25 mouse cellular contexts compared by ENCODE assay signal in the genomic region with DNA sequence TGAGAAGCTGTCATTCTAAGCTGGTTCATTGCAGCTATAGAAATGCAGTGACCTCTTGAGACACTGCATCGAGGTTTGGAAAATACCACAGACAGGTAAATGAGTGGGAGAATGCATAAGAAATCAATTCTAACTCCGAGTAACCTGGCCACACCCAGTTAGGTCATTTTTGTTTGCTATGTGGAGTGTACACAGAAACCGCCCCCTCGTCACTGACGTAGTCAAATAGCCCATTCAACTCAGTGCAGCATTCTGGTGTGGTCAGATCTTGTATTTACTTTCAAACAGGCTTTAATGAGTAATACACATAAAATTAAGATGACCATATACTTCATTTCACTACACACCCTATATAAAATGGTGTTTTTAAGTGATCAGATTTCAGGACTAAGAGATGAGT.
DNase-seq lines count a peak whose midpoint lies in the region; ATAC-seq and TF ChIP-seq lines count a peak whose summit lies in the region.
"Had no signal": no experiment of that assay in that cellular context is flagged by ENCODE, and none has a peak within 500 bp of the region (broad histone marks: within the 10 kb centered on the region; RNA-seq: fewer than 3 reads in every experiment).

No protein-coding gene starts in this region.

- H3K4me1 ChIP-seq in liver, postnatal 0 days (ENCODE audit: insufficient read depth) = peaks cover 4% of the 10 kb centered on the region; the same call in 1 of the 2 replicates
- H3K4me1 ChIP-seq in lung, embryonic 14.5 days (ENCODE audit: insufficient read depth) = no peaks in the 10 kb centered on the region
- no peaks in the 10 kb centered on the region for H3K4me1 ChIP-seq in stomach, postnatal 0 days (replicated peaks; ENCODE audit: control insufficient read depth, insufficient read depth)
- H3K4me1 ChIP-seq: hindbrain, embryonic 10.5 days; liver, embryonic 13.5 days; neural tube, embryonic 13.5 days had no signal

- no peaks in the 10 kb centered on the region for H3K9me3 ChIP-seq in liver, postnatal 0 days (ENCODE audit: low read length)
- no peaks in the 10 kb centered on the region for H3K9me3 ChIP-seq in lung, embryonic 14.5 days (ENCODE audit: low read depth, low read length)
- H3K9me3 ChIP-seq in stomach, postnatal 0 days (ENCODE audit: control insufficient read depth, low read length) = no peaks in the 10 kb centered on the region
- H3K9me3 ChIP-seq: hindbrain, embryonic 10.5 days; hindbrain, embryonic 15.5 days; liver, embryonic 13.5 days; midbrain, embryonic 13.5 days; neural tube, embryonic 13.5 days had no signal

- no peak overlapping the region for H3K27ac ChIP-seq in liver, postnatal 0 days (ENCODE audit: low read depth)
- no peak overlapping the region for H3K27ac ChIP-seq in lung, embryonic 14.5 days (ENCODE audit: low read depth)
- no peak overlapping the region for H3K27ac ChIP-seq in stomach, postnatal 0 days (replicated peaks)
- H3K27ac ChIP-seq: hindbrain, embryonic 10.5 days; hindbrain, embryonic 15.5 days; liver, embryonic 13.5 days; midbrain, embryonic 13.5 days; neural tube, embryonic 13.5 days had no signal

- H3K36me3 ChIP-seq in liver, postnatal 0 days (replicated peaks; ENCODE audit: insufficient read depth, low read length) = no peaks in the 10 kb centered on the region
- no peaks in the 10 kb centered on the region for H3K36me3 ChIP-seq in lung, embryonic 14.5 days (ENCODE audit: insufficient read depth)
- H3K36me3 ChIP-seq in stomach, postnatal 0 days (ENCODE audit: control insufficient read depth, insufficient read depth, low read length) = no peaks in the 10 kb centered on the region
- H3K36me3 ChIP-seq: hindbrain, embryonic 10.5 days; hindbrain, embryonic 15.5 days; liver, embryonic 13.5 days; midbrain, embryonic 13.5 days; neural tube, embryonic 13.5 days had no signal

- H3K27me3 ChIP-seq in liver, postnatal 0 days (ENCODE audit: insufficient read depth, low read length) = no peaks in the 10 kb centered on the region
- no peaks in the 10 kb centered on the region for H3K27me3 ChIP-seq in lung, embryonic 14.5 days (ENCODE audit: insufficient read depth, low read length)
- H3K27me3 ChIP-seq in stomach, postnatal 0 days (ENCODE audit: control insufficient read depth, insufficient read depth, low read length) = no peaks in the 10 kb centered on the region
- H3K27me3 ChIP-seq: hindbrain, embryonic 15.5 days; liver, embryonic 13.5 days; midbrain, embryonic 13.5 days; neural tube, embryonic 13.5 days; Patski had no signal

- ATAC-seq in liver, postnatal 0 days = peak; percentile 84
- no peak for ATAC-seq in lung, embryonic 14.5 days (ENCODE audit: insufficient read depth)
- ATAC-seq in stomach, postnatal 0 days (ENCODE audit: low FRiP score, low TSS enrichment) = peak; percentile 98
- ATAC-seq: forebrain, embryonic 14.5 days; midbrain, embryonic 13.5 days; Patski had no signal

- DNase-seq in liver, postnatal 0 days = peak; percentile 38
- DNase-seq in liver = no peak
- DNase-seq in lung, embryonic 14.5 days = peak; percentile 41
- peak; percentile 23 for DNase-seq in lung, postnatal 25 days (ENCODE audit: low spot score)
- peak; percentile 84 for DNase-seq in stomach, postnatal 0 days (ENCODE audit: low spot score)
- DNase-seq in spleen, postnatal 10 days (ENCODE audit: low spot score in 2 of 2) = no peak
- no peak for DNase-seq in right cerebral cortex, postnatal 4 days
- DNase-seq in ovary, postnatal 14 days (ENCODE audit: low spot score) = no peak
- DNase-seq: adrenal gland, postnatal 14 days; cerebellum, adult 11 months; cerebellum, adult 9-10 months; cerebellum, postnatal 36 days; gastrocnemius, postnatal 14 days; heart, postnatal 14 days; kidney, adult 2 months; kidney, postnatal 4 days; liver, embryonic 13.5 days; thymus, adult 18-20 months; thymus, postnatal 25 days had no signal

- no peak overlapping the region for H3K4me3 ChIP-seq in liver, postnatal 0 days (ENCODE audit: low read depth, low read length)
- no peak overlapping the region for H3K4me3 ChIP-seq in lung, embryonic 14.5 days (ENCODE audit: low read depth, low read length)
- H3K4me3 ChIP-seq in stomach, postnatal 0 days (ENCODE audit: low read depth, low read length) = no peak overlapping the region
- H3K4me3 ChIP-seq: hindbrain, embryonic 10.5 days; hindbrain, embryonic 15.5 days; liver, embryonic 13.5 days; midbrain, embryonic 13.5 days; neural tube, embryonic 13.5 days had no signal

- WGBS in liver, postnatal 0 days (ENCODE audit: insufficient replicate concordance) = 53% methylated on average over 5 of the region's 5 CpGs
- WGBS in lung, embryonic 14.5 days = 56% methylated on average over 5 of the region's 5 CpGs
- WGBS in stomach, postnatal 0 days = 53% methylated on average over 5 of the region's 5 CpGs

- no peak overlapping the region for H3K9ac ChIP-seq in liver, postnatal 0 days (replicated peaks)
- H3K9ac ChIP-seq in lung, embryonic 14.5 days = no peak overlapping the region
- no peak overlapping the region for H3K9ac ChIP-seq in stomach, postnatal 0 days (ENCODE audit: low read length)
- H3K9ac ChIP-seq: hindbrain, embryonic 15.5 days; liver, embryonic 13.5 days; midbrain, embryonic 13.5 days; neural tube, embryonic 13.5 days had no signal

- no peak for TF ChIP-seq EP300 in liver, postnatal 0 days (IDR thresholded peaks at IDR 0.05; ENCODE audit: low read depth)
- TF ChIP-seq EP300 in stomach, postnatal 0 days (optimal IDR thresholded peaks at IDR 0.05) = no peak

- H3K4me2 ChIP-seq in liver, postnatal 0 days (ENCODE audit: low read depth, low read length) = no peak overlapping the region
- H3K4me2 ChIP-seq in lung, embryonic 14.5 days = no peak overlapping the region
- no peak overlapping the region for H3K4me2 ChIP-seq in stomach, postnatal 0 days (replicated peaks; ENCODE audit: low read depth)
- H3K4me2 ChIP-seq: hindbrain, embryonic 15.5 days; liver, embryonic 13.5 days; midbrain, embryonic 13.5 days; neural tube, embryonic 13.5 days had no signal

- TF ChIP-seq CTCF in liver, postnatal 0 days (IDR thresholded peaks at IDR 0.05; ENCODE audit: low read depth) = no peak
- no peak for TF ChIP-seq CTCF in lung, embryonic 14.5 days (IDR thresholded peaks at IDR 0.05; ENCODE audit: low read depth)
- no peak for TF ChIP-seq CTCF in stomach, postnatal 0 days (IDR thresholded peaks at IDR 0.05; ENCODE audit: low read depth)

Comparison
In these comparisons a context has a peak if more than half of its experiments do, and no peak if none do; other contexts are left out.
1. DNase-seq: peak in liver, postnatal 0 days (single experiment), lung, embryonic 14.5 days (single experiment), lung, postnatal 25 days (single experiment) and stomach, postnatal 0 days (single experiment); none in liver (single experiment), spleen, postnatal 10 days (0 of 2), right cerebral cortex, postnatal 4 days (single experiment) and ovary, postnatal 14 days (single experiment).